Mouse (Mus musculus): ENCODE measurements around the gene Prss58. TPM values are rescaled to one million over a fixed set of nuclear protein-coding genes. Genes with fewer than 3 reads are reported as not detected.

The Prss58 gene
- not detected in 2 replicates for polyA plus RNA-seq (2015; fragmentation: Nextera tagmentation; extraction: Ambion mirVana)

- no peaks in the 10 kb centered on the region for H3K36me3 ChIP-seq (ENCODE audit: control insufficient read depth, insufficient read depth, low read length)
- H3K27ac ChIP-seq (ENCODE audit: low read depth, low read length), result no peak within 1 kb of the TSS
- ATAC-seq, result no peak
- no peaks in the 10 kb centered on the region for H3K9me3 ChIP-seq (ENCODE audit: control insufficient read depth, low read length)
- no peaks in the 10 kb centered on the region for H3K27me3 ChIP-seq (replicated peaks; ENCODE audit: control insufficient read depth, insufficient read depth, low read length)
- H3K4me2 ChIP-seq (ENCODE audit: low read length), result no peak within 1 kb of the TSS
- H3K9ac ChIP-seq (ENCODE audit: low read depth, low read length), result no peak within 1 kb of the TSS
- H3K4me1 ChIP-seq (ENCODE audit: control insufficient read depth, insufficient read depth, low read depth, low read length), result no peaks in the 10 kb centered on the region
- no peak within 1 kb of the TSS for H3K4me3 ChIP-seq (ENCODE audit: low read length)
Observed at GRCm38 (mm10) chr6:40900287-40900686, at the start of gene Prss58. Gene Prss58 (minus strand): TSS chr6:40900387.

DNA sequence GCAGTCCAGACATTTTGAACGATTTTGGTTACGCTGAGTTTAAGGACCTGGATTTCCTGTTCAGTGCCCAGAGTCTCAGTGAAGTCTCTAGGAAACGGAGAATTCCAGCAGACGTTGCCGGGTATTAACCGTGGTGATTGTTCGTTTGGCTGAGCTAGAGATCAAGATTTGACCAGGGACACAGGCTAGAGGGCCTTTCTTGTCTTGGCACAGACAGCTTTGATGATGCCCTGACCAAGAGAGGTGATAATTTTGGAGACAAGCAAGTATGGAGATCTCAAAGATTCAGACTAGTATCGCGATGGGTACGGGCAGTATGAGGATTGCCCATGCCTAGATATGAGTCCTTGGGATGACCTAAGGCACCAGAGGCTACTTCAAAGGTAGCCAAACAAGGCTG lies 40.3 kb upstream of the Prss58 start, which contains the start of gene 1700074P13Rik:
Gene 1700074P13Rik (minus strand): TSS at position 101 of the 400 bp plus-strand sequence.
- no peaks in the 10 kb centered on the region for H3K27me3 ChIP-seq (replicated peaks; ENCODE audit: control insufficient read depth, insufficient read depth, low read length)
- no peak within 1 kb of the TSS for H3K4me3 ChIP-seq (ENCODE audit: low read length)
- ATAC-seq, result no peak
- H3K27ac ChIP-seq (ENCODE audit: low read depth, low read length), result no peak within 1 kb of the TSS
- H3K4me1 ChIP-seq (ENCODE audit: control insufficient read depth, insufficient read depth, low read depth, low read length), result no peaks in the 10 kb centered on the region
- no peaks in the 10 kb centered on the region for H3K9me3 ChIP-seq (ENCODE audit: control insufficient read depth, low read length)
- H3K36me3 ChIP-seq (ENCODE audit: control insufficient read depth, insufficient read depth, low read length), result no peaks in the 10 kb centered on the region
- H3K4me2 ChIP-seq (ENCODE audit: low read length), result no peak within 1 kb of the TSS
- no peak within 1 kb of the TSS for H3K9ac ChIP-seq (ENCODE audit: low read depth, low read length)
- WGBS, result 94% methylated on average over 10 of the region's 10 CpGs

DNA sequence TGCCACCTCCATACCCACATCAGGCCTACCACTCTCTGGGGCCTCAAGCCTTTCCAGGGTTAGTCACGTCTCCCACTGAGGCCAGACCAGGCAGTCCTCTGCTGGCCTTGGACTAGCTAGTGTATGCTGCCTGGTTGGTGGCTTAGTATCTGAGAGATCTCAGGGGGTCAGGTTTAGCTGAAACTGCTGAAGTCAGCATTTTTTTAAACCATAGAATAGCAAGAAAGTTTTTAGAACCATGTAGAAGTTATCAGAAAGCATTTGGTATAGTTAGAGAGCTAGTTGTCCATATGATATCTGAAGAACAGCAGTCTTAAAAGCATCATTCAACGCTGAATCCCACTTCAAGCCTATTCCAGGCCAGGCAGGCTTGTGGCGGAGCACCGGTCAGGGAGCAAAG lies 19.8 kb upstream of the Prss58 start:
- Histone ChIP-seq H3K27me3 (replicated peaks; ENCODE audit: control insufficient read depth, insufficient read depth, low read length) (no peaks in the 10 kb centered on the region), H3K9ac (ENCODE audit: low read depth, low read length) (no peak overlapping the region), H3K9me3 (ENCODE audit: control insufficient read depth, low read length) (no peaks in the 10 kb centered on the region), H3K4me2 (ENCODE audit: low read length) (no peak overlapping the region), H3K36me3 (ENCODE audit: control insufficient read depth, insufficient read depth, low read length) (no peaks in the 10 kb centered on the region), H3K4me3 (ENCODE audit: low read length) (no peak overlapping the region), H3K4me1 (ENCODE audit: control insufficient read depth, insufficient read depth, low read depth, low read length) (no peaks in the 10 kb centered on the region), H3K27ac (ENCODE audit: low read depth, low read length) (no peak overlapping the region)
- no peak for ATAC-seq
- WGBS, result 81% methylated on average over 4 of the region's 4 CpGs

GRCm38 (mm10) chr6:40894716-40895115 lies 5.5 kb downstream of the Prss58 start:
- ATAC-seq, result no peak
- no peaks in the 10 kb centered on the region for H3K36me3 ChIP-seq (ENCODE audit: control insufficient read depth, insufficient read depth, low read length)
- no peak overlapping the region for H3K4me2 ChIP-seq (ENCODE audit: low read length)
- 97% methylated on average over 1 of the region's 1 CpGs for WGBS
- H3K27ac ChIP-seq (ENCODE audit: low read depth, low read length), result no peak overlapping the region
- no peaks in the 10 kb centered on the region for H3K27me3 ChIP-seq (replicated peaks; ENCODE audit: control insufficient read depth, insufficient read depth, low read length)
- no peak overlapping the region for H3K4me3 ChIP-seq (ENCODE audit: low read length)
- no peaks in the 10 kb centered on the region for H3K9me3 ChIP-seq (ENCODE audit: control insufficient read depth, low read length)
- H3K4me1 ChIP-seq (ENCODE audit: control insufficient read depth, insufficient read depth, low read depth, low read length), result no peaks in the 10 kb centered on the region
- H3K9ac ChIP-seq (ENCODE audit: low read depth, low read length), result no peak overlapping the region

DNA sequence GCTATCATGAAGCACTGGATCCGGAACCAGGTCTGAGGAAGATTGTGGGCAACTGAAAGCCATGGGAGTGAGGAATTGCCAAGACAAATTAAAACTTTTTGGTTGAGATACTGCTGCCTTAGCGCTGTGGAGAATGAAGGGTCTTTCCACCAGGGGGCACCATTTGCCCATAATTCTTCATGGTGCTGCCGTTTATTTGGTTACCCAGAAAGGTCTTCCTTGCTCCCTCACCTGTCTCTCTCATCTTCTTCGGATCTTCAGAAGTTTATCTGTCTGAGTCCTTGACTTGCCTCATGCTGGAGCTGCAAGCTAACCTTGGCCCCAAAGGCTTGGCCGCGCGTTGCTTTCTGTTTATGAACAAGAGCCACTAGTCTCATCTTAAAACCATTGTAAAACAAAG lies 6.6 kb downstream of the Prss58 start:
- Histone ChIP-seq H3K4me2 (ENCODE audit: low read length) (no peak overlapping the region), H3K9ac (ENCODE audit: low read depth, low read length) (no peak overlapping the region), H3K27me3 (replicated peaks; ENCODE audit: control insufficient read depth, insufficient read depth, low read length) (no peaks in the 10 kb centered on the region), H3K9me3 (ENCODE audit: control insufficient read depth, low read length) (no peaks in the 10 kb centered on the region), H3K36me3 (ENCODE audit: control insufficient read depth, insufficient read depth, low read length) (no peaks in the 10 kb centered on the region), H3K4me1 (ENCODE audit: control insufficient read depth, insufficient read depth, low read depth, low read length) (no peaks in the 10 kb centered on the region), H3K4me3 (ENCODE audit: low read length) (no peak overlapping the region), H3K27ac (ENCODE audit: low read depth, low read length) (no peak overlapping the region)
- 35% methylated on average over 7 of the region's 7 CpGs for WGBS
- no peak for ATAC-seq

DNA sequence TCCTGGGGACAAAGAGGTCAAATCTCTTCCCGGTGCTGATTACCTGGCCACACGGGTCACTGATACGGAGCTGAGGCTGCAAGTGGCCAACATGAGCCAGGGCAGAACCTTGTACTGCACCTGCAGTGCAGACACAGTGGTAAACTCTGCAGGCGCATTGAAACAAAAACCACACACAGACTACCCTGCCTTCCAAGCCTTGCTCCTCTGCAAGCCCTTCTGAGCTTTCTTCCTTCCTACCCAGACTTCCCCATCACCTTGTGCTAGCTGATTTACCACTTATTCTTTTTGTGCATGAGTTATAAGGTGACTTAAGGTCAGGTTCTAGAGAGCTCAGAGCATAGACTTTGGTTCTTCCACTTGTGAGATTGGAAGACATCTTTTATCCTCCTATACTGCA lies 8.4 kb downstream of the Prss58 start:
- H3K9ac ChIP-seq (ENCODE audit: low read depth, low read length), result no peak overlapping the region
- WGBS, result 84% methylated on average over 4 of the region's 4 CpGs
- no peak overlapping the region for H3K4me2 ChIP-seq (ENCODE audit: low read length)
- H3K9me3 ChIP-seq (ENCODE audit: control insufficient read depth, low read length), result no peaks in the 10 kb centered on the region
- no peaks in the 10 kb centered on the region for H3K27me3 ChIP-seq (replicated peaks; ENCODE audit: control insufficient read depth, insufficient read depth, low read length)
- no peak overlapping the region for H3K4me3 ChIP-seq (ENCODE audit: low read length)
- ATAC-seq, result no peak
- no peak overlapping the region for H3K27ac ChIP-seq (ENCODE audit: low read depth, low read length)
- H3K4me1 ChIP-seq (ENCODE audit: control insufficient read depth, insufficient read depth, low read depth, low read length), result no peaks in the 10 kb centered on the region
- H3K36me3 ChIP-seq (ENCODE audit: control insufficient read depth, insufficient read depth, low read length), result no peaks in the 10 kb centered on the region

- ATAC-seq, result no peak
- WGBS, result 74% methylated on average over 1 of the region's 1 CpGs
Observed at GRCm38 (mm10) chr6:40890973-40891372, 9.2 kb downstream of the Prss58 start.

DNA sequence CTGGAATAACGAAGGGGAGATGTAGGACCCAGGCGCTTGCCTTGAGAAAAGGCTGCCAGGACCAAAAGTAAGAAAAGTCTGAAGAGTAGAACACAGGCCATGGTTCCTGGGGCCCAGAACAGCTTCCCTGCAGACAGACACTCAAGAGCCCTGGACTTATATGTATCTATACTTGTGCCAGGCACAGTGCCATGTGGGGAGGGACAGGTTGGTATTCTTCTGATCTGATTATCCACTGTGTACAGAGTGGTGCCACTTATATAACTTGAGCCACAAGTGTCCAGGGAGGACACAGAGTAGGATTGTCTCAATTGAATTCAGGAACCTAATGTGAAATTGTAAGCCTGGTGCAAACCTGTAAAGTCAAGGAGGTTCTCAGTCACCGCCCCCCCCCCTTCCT lies 12.8 kb downstream of the Prss58 start, which contains the start of gene Moxd2:
Gene Moxd2 (minus strand): TSS at position 101 of the 400 bp plus-strand sequence.
- no peaks in the 10 kb centered on the region for H3K27me3 ChIP-seq (replicated peaks; ENCODE audit: control insufficient read depth, insufficient read depth, low read length)
- H3K9me3 ChIP-seq (ENCODE audit: control insufficient read depth, low read length), result no peaks in the 10 kb centered on the region
- 95% methylated on average over 3 of the region's 3 CpGs for WGBS
- H3K4me1 ChIP-seq (ENCODE audit: control insufficient read depth, insufficient read depth, low read depth, low read length), result no peaks in the 10 kb centered on the region
- H3K4me2 ChIP-seq (ENCODE audit: low read length), result no peak within 1 kb of the TSS
- no peak for ATAC-seq
- H3K9ac ChIP-seq (ENCODE audit: low read depth, low read length), result no peak within 1 kb of the TSS
- no peaks in the 10 kb centered on the region for H3K36me3 ChIP-seq (ENCODE audit: control insufficient read depth, insufficient read depth, low read length)
- H3K27ac ChIP-seq (ENCODE audit: low read depth, low read length), result no peak within 1 kb of the TSS
- no peak within 1 kb of the TSS for H3K4me3 ChIP-seq (ENCODE audit: low read length)

More at GRCm38 (mm10) chr6:40890973-40891372, 9.2 kb downstream of the Prss58 start:
- Histone ChIP-seq H3K27ac (ENCODE audit: low read depth, low read length) (no peak overlapping the region), H3K4me2 (ENCODE audit: low read length) (no peak overlapping the region), H3K36me3 (ENCODE audit: control insufficient read depth, insufficient read depth, low read length) (no peaks in the 10 kb centered on the region), H3K4me1 (ENCODE audit: control insufficient read depth, insufficient read depth, low read depth, low read length) (no peaks in the 10 kb centered on the region), H3K4me3 (ENCODE audit: low read length) (no peak overlapping the region), H3K9ac (ENCODE audit: low read depth, low read length) (no peak overlapping the region), H3K9me3 (ENCODE audit: control insufficient read depth, low read length) (no peaks in the 10 kb centered on the region), H3K27me3 (replicated peaks; ENCODE audit: control insufficient read depth, insufficient read depth, low read length) (no peaks in the 10 kb centered on the region)

GRCm38 (mm10) chr6:40845283-40845682 lies 54.9 kb downstream of the Prss58 start:
- H3K9me3 ChIP-seq (ENCODE audit: control insufficient read depth, low read length), result no peaks in the 10 kb centered on the region
- ATAC-seq, result no peak
- H3K27me3 ChIP-seq (replicated peaks; ENCODE audit: control insufficient read depth, insufficient read depth, low read length), result no peaks in the 10 kb centered on the region
- H3K36me3 ChIP-seq (ENCODE audit: control insufficient read depth, insufficient read depth, low read length), result no peaks in the 10 kb centered on the region
- H3K9ac ChIP-seq (ENCODE audit: low read depth, low read length), result no peak overlapping the region
- no peaks in the 10 kb centered on the region for H3K4me1 ChIP-seq (ENCODE audit: control insufficient read depth, insufficient read depth, low read depth, low read length)
- H3K4me3 ChIP-seq (ENCODE audit: low read length), result no peak overlapping the region
- no peak overlapping the region for H3K4me2 ChIP-seq (ENCODE audit: low read length)
- H3K27ac ChIP-seq (ENCODE audit: low read depth, low read length), result no peak overlapping the region
